Comparison of ENCODE assay signal across 8 mouse cellular contexts in genomic region chr4:105108641-105109198, GRCm38 (mm10). TPM values are rescaled to one million over a fixed set of nuclear protein-coding genes. Genes with fewer than 3 reads are reported as not detected.
DNase-seq lines count a peak whose midpoint lies in the region; ATAC-seq and TF ChIP-seq lines count a peak whose summit lies in the region.

No protein-coding gene starts in this region.

- H3K79me2 ChIP-seq in heart, adult 2 months (replicated peaks; ENCODE audit: control insufficient read depth, insufficient read depth, low read length): no peaks in the 10 kb centered on the region

- peaks cover 2% of the 10 kb centered on the region; the same call in 1 of the 2 replicates for H3K4me1 ChIP-seq in heart, adult 2 months (ENCODE audit: control insufficient read depth, insufficient read depth, low read length)
- peaks cover 17% of the 10 kb centered on the region; the same call in 1 of the 2 replicates for H3K4me1 ChIP-seq in embryonic facial prominence, embryonic 15.5 days
- peaks cover 7% of the 10 kb centered on the region; the same call in 1 of the 2 replicates for H3K4me1 ChIP-seq in kidney, embryonic 16.5 days (ENCODE audit: insufficient read depth, low read length)
- peaks cover 16% of the 10 kb centered on the region for H3K4me1 ChIP-seq in midbrain, embryonic 14.5 days (ENCODE audit: control insufficient read depth, insufficient read depth, low read length)

- peak overlapping the region; percentile 92 for H3K27ac ChIP-seq in heart, adult 2 months
- H3K27ac ChIP-seq in embryonic facial prominence, embryonic 15.5 days (replicated peaks): no peak overlapping the region
- peak overlapping the region; percentile 84 for H3K27ac ChIP-seq in kidney, embryonic 16.5 days (ENCODE audit: low read length)
- H3K27ac ChIP-seq in midbrain, embryonic 14.5 days (replicated peaks; ENCODE audit: low read depth, low read length): peak overlapping the region; percentile 87; the same call in 1 of the 2 replicates

- H3K9me3 ChIP-seq in embryonic facial prominence, embryonic 15.5 days (replicated peaks): no peaks in the 10 kb centered on the region
- H3K9me3 ChIP-seq in kidney, embryonic 16.5 days (ENCODE audit: low read length): no peaks in the 10 kb centered on the region
- H3K9me3 ChIP-seq in midbrain, embryonic 14.5 days (ENCODE audit: control insufficient read depth, low read length): no peaks in the 10 kb centered on the region

- no peaks in the 10 kb centered on the region for H3K36me3 ChIP-seq in heart, adult 2 months (ENCODE audit: control insufficient read depth, insufficient read depth, low read length)
- no peaks in the 10 kb centered on the region for H3K36me3 ChIP-seq in embryonic facial prominence, embryonic 15.5 days
- no peaks in the 10 kb centered on the region for H3K36me3 ChIP-seq in kidney, embryonic 16.5 days (ENCODE audit: insufficient read depth, low read length)
- H3K36me3 ChIP-seq in midbrain, embryonic 14.5 days (ENCODE audit: control insufficient read depth, insufficient read depth, low read length): no peaks in the 10 kb centered on the region

- DNase-seq in heart, adult 2 months: peak in 1 of 2 experiments; percentile 37
- DNase-seq in heart, adult 18-20 months: no peak
- no peak for DNase-seq in midbrain, embryonic 14.5 days
- no peak for DNase-seq in left cerebral cortex, adult 11 months (ENCODE audit: low spot score)
- no peak for DNase-seq in adrenal gland, postnatal 10 days

- TF ChIP-seq CTCF in heart, adult 2 months (IDR thresholded peaks at IDR 0.05): no peak

- intact Hi-C loops in heart, adult 2 months (cut with DNase I): loop anchor here (5.0 kb wide), 1 partner anchor 76 kb away; no protein-coding TSS in a partner anchor

- 31% methylated on average over 5 of the region's 5 CpGs for WGBS in heart, adult 2 months
- 7% methylated on average over 5 of the region's 5 CpGs for WGBS in embryonic facial prominence, embryonic 15.5 days
- 17% methylated on average over 5 of the region's 5 CpGs for WGBS in kidney, embryonic 16.5 days
- WGBS in midbrain, embryonic 14.5 days: 10% methylated on average over 5 of the region's 5 CpGs

- peak overlapping the region; percentile 96 for H3K4me2 ChIP-seq in embryonic facial prominence, embryonic 15.5 days (replicated peaks)
- H3K4me2 ChIP-seq in kidney, embryonic 16.5 days (replicated peaks; ENCODE audit: low read depth, low read length): peak overlapping the region; percentile 98
- peak overlapping the region; percentile 57 for H3K4me2 ChIP-seq in midbrain, embryonic 14.5 days (ENCODE audit: low read length)

- H3K4me3 ChIP-seq in heart, adult 2 months: peak overlapping the region; percentile 88
- H3K4me3 ChIP-seq in embryonic facial prominence, embryonic 15.5 days (replicated peaks): peak overlapping the region; percentile 70
- H3K4me3 ChIP-seq in kidney, embryonic 16.5 days (ENCODE audit: low read length): peak overlapping the region; percentile 75
- peak overlapping the region; percentile 70 for H3K4me3 ChIP-seq in midbrain, embryonic 14.5 days (replicated peaks; ENCODE audit: low read depth, low read length)

- TF ChIP-seq POLR2A in heart, adult 2 months (IDR thresholded peaks at IDR 0.05; ENCODE audit: insufficient read depth, low read depth, low read length): no peak

- no peaks in the 10 kb centered on the region for H3K27me3 ChIP-seq in heart, adult 2 months (ENCODE audit: control insufficient read depth, insufficient read depth, low read length)
- H3K27me3 ChIP-seq in embryonic facial prominence, embryonic 15.5 days: peaks cover 5% of the 10 kb centered on the region; the same call in 1 of the 2 replicates
- H3K27me3 ChIP-seq in kidney, embryonic 16.5 days (ENCODE audit: insufficient read depth, low read length): peaks cover 8% of the 10 kb centered on the region; the same call in 1 of the 2 replicates
- H3K27me3 ChIP-seq in midbrain, embryonic 14.5 days (ENCODE audit: control insufficient read depth, insufficient read depth, low read length): no peaks in the 10 kb centered on the region

- no peak for TF ChIP-seq EP300 in heart, adult 2 months (IDR thresholded peaks at IDR 0.05; ENCODE audit: insufficient read depth, low read depth, low read length)

- ATAC-seq in embryonic facial prominence, embryonic 15.5 days (ENCODE audit: insufficient number of reproducible peaks, low FRiP score, low TSS enrichment, low read depth): no peak
- ATAC-seq in kidney, embryonic 16.5 days (ENCODE audit: low FRiP score, low TSS enrichment): peak; percentile 49
- no peak for ATAC-seq in midbrain, embryonic 14.5 days (ENCODE audit: low FRiP score, low TSS enrichment)
- no peak for ATAC-seq in megakaryocyte-erythroid progenitor cell, adult 5-6 weeks (replicated peaks; ENCODE audit: low FRiP score, low TSS enrichment, poor library complexity, severe bottlenecking)

- H3K9ac ChIP-seq in heart, adult 2 months (ENCODE audit: low read depth, low read length): peak overlapping the region; percentile 96
- H3K9ac ChIP-seq in embryonic facial prominence, embryonic 15.5 days: no peak overlapping the region
- peak overlapping the region; percentile 77 for H3K9ac ChIP-seq in kidney, embryonic 16.5 days (replicated peaks; ENCODE audit: low read length)
- peak overlapping the region; percentile 89 for H3K9ac ChIP-seq in midbrain, embryonic 14.5 days (replicated peaks; ENCODE audit: low read length)

RNA-seq across cellular contexts. Expression of gene Prkaa2, which starts 1.0 kb away (rescaled TPM):
- total RNA-seq in heart, adult 2 months (2021): 10 to 100 TPM; 76.5 to 84.3 TPM
- 21.6 and 48.2 TPM in 2 replicates for polyA plus RNA-seq in heart, adult 2 months (2012; rRNA removed)
- 10 to 100 TPM; 80.1 to 83.8 TPM for total RNA-seq in heart, adult 18-20 months (2021)
- polyA plus RNA-seq in embryonic facial prominence, embryonic 15.5 days (2015; fragmentation: Nextera tagmentation; extraction: Ambion mirVana): 2.9 and 3.0 TPM in 2 replicates
- polyA plus RNA-seq in kidney, embryonic 16.5 days (2015; fragmentation: Nextera tagmentation; extraction: Ambion mirVana): 8.8 and 9.1 TPM in 2 replicates
- polyA plus RNA-seq in midbrain, embryonic 14.5 days (2014; fragmentation: Nextera tagmentation; extraction: Ambion mirVana): 17.8 and 19.4 TPM in 2 replicates
- 0.04 TPM in 1 of 2 replicates, not detected in the other for total RNA-seq in megakaryocyte-erythroid progenitor cell, adult 5-6 weeks (2014; fragmentation: Nextera tagmentation)
- not detected in 2 replicates for total RNA-seq in megakaryocyte-erythroid progenitor cell, adult 5-6 weeks (2017)
- 10 to 100 TPM in 1 of 2 experiments, 1 to 10 TPM in 1; 7.6 to 12.7 TPM for total RNA-seq in adrenal gland, postnatal 10 days (2021)

RNA-seq across cellular contexts. Expression of gene Plpp3, which starts 48.4 kb away (rescaled TPM):
- total RNA-seq in heart, adult 2 months (2021): 10 to 100 TPM; 64.8 to 74.0 TPM
- 76.9 and 92.0 TPM in 2 replicates for polyA plus RNA-seq in heart, adult 2 months (2012; rRNA removed)
- total RNA-seq in heart, adult 18-20 months (2021): 10 to 100 TPM; 56.4 to 57.5 TPM
- polyA plus RNA-seq in embryonic facial prominence, embryonic 15.5 days (2015; fragmentation: Nextera tagmentation; extraction: Ambion mirVana): 190 and 199 TPM in 2 replicates
- polyA plus RNA-seq in kidney, embryonic 16.5 days (2015; fragmentation: Nextera tagmentation; extraction: Ambion mirVana): 69.2 and 76.3 TPM in 2 replicates
- 51.7 and 62.4 TPM in 2 replicates for polyA plus RNA-seq in midbrain, embryonic 14.5 days (2014; fragmentation: Nextera tagmentation; extraction: Ambion mirVana)
- total RNA-seq in megakaryocyte-erythroid progenitor cell, adult 5-6 weeks (2014; fragmentation: Nextera tagmentation): 0.47 and 0.94 TPM in 2 replicates
- total RNA-seq in megakaryocyte-erythroid progenitor cell, adult 5-6 weeks (2017): 0.72 TPM in 1 of 2 replicates, not detected in the other
- total RNA-seq in adrenal gland, postnatal 10 days (2021): 100 to 1,000 TPM; 157 to 169 TPM

Comparison
In these comparisons a context has a peak if more than half of its experiments do, and no peak if none do; other contexts are left out.
1. RNA of gene Prkaa2, which starts 1.0 kb away (total RNA-seq): 76.5 to 84.3 TPM in heart, adult 2 months, 80.1 to 83.8 TPM in heart, adult 18-20 months and 7.6 to 12.7 TPM in adrenal gland, postnatal 10 days; 0.04 TPM in megakaryocyte-erythroid progenitor cell, adult 5-6 weeks; every median in the first group is over 4 times any median in the second.
2. RNA of gene Plpp3, which starts 48.4 kb away (total RNA-seq): 157 to 169 TPM in adrenal gland, postnatal 10 days, 64.8 to 74.0 TPM in heart, adult 2 months and 56.4 to 57.5 TPM in heart, adult 18-20 months; 0.47 to 0.94 TPM in megakaryocyte-erythroid progenitor cell, adult 5-6 weeks; every median in the first group is over 10 times any median in the second.
3. Peak in every context shown above with its lines, with median percentiles within 50 percentile points of each other: H3K4me3 ChIP-seq and H3K4me2 ChIP-seq.